14 mouse cellular contexts compared by ENCODE assay signal in genomic region chr15:78438018-78438394, GRCm38 (mm10). TPM values are rescaled to one million over a fixed set of nuclear protein-coding genes. Genes with fewer than 3 reads are reported as not detected.
DNase-seq lines count a peak whose midpoint lies in the region; ATAC-seq and TF ChIP-seq lines count a peak whose summit lies in the region.
"Had no signal": no experiment of that assay in that cellular context is flagged by ENCODE, and none has a peak within 500 bp of the region (broad histone marks: within the 10 kb centered on the region; RNA-seq: fewer than 3 reads in every experiment).

No protein-coding gene starts in this region.

- intact Hi-C loops in gastrocnemius, postnatal 36 days (cut with DNase I), result no loop called here

- no peak overlapping the region for H3K9ac ChIP-seq in forebrain, embryonic 12.5 days
- no peak overlapping the region for H3K9ac ChIP-seq in forebrain, embryonic 14.5 days (ENCODE audit: low read length)
- H3K9ac ChIP-seq in liver, adult 2 months (ENCODE audit: low read depth, low read length), result 0 out of 2 replicates have a peak overlapping the region, but pooled peaks have one; percentile 20
- H3K9ac ChIP-seq in liver, embryonic 12.5 days, result no peak overlapping the region
- no peak overlapping the region for H3K9ac ChIP-seq in intestine, postnatal 0 days (ENCODE audit: low read depth, low read length)

- 26% methylated on average over 4 of the region's 4 CpGs for WGBS in forebrain, embryonic 12.5 days
- WGBS in forebrain, embryonic 14.5 days, result 44% methylated on average over 4 of the region's 4 CpGs
- 21% methylated on average over 4 of the region's 4 CpGs for WGBS in liver, adult 2 months
- WGBS in liver, embryonic 12.5 days (ENCODE audit: insufficient replicate concordance), result 46% methylated on average over 4 of the region's 4 CpGs
- WGBS in intestine, postnatal 0 days, result 40% methylated on average over 4 of the region's 4 CpGs

- no peak overlapping the region for H3K4me2 ChIP-seq in forebrain, embryonic 12.5 days
- no peak overlapping the region for H3K4me2 ChIP-seq in forebrain, embryonic 14.5 days (ENCODE audit: low read length)
- H3K4me2 ChIP-seq in liver, embryonic 12.5 days, result no peak overlapping the region
- 0 out of 2 replicates have a peak overlapping the region, but pooled peaks have one; percentile 56 for H3K4me2 ChIP-seq in intestine, postnatal 0 days (replicated peaks; ENCODE audit: low read depth)

- H3K4me3 ChIP-seq in forebrain, embryonic 12.5 days (replicated peaks), result no peak overlapping the region
- no peak overlapping the region for H3K4me3 ChIP-seq in forebrain, embryonic 14.5 days (ENCODE audit: low read depth, low read length)
- H3K4me3 ChIP-seq in liver, adult 2 months (ENCODE audit: insufficient read depth, low read depth, low read length), result no peak overlapping the region
- H3K4me3 ChIP-seq in liver, embryonic 12.5 days, result no peak overlapping the region
- H3K4me3 ChIP-seq in intestine, postnatal 0 days (ENCODE audit: low read depth, low read length), result no peak overlapping the region

- H3K27me3 ChIP-seq in forebrain, embryonic 12.5 days, result peaks cover 15% of the 10 kb centered on the region
- no peaks in the 10 kb centered on the region for H3K27me3 ChIP-seq in forebrain, embryonic 14.5 days (replicated peaks; ENCODE audit: control insufficient read depth, insufficient read depth, low read length)
- H3K27me3 ChIP-seq in liver, adult 2 months (ENCODE audit: control insufficient read depth, insufficient read depth, low read length), result no peaks in the 10 kb centered on the region
- peaks cover 63% of the 10 kb centered on the region for H3K27me3 ChIP-seq in liver, embryonic 12.5 days (replicated peaks)
- peaks cover 38% of the 10 kb centered on the region for H3K27me3 ChIP-seq in intestine, postnatal 0 days (replicated peaks; ENCODE audit: control insufficient read depth, insufficient read depth, low read length)

- no peaks in the 10 kb centered on the region for H3K79me2 ChIP-seq in liver, adult 2 months (ENCODE audit: control insufficient read depth, insufficient read depth, low read length)

- no peaks in the 10 kb centered on the region for H3K9me3 ChIP-seq in forebrain, embryonic 12.5 days
- H3K9me3 ChIP-seq in forebrain, embryonic 14.5 days (replicated peaks; ENCODE audit: control insufficient read depth, low read length), result no peaks in the 10 kb centered on the region
- no peaks in the 10 kb centered on the region for H3K9me3 ChIP-seq in liver, embryonic 12.5 days (replicated peaks)
- no peaks in the 10 kb centered on the region for H3K9me3 ChIP-seq in intestine, postnatal 0 days (ENCODE audit: control insufficient read depth)

- H3K27ac ChIP-seq in forebrain, embryonic 12.5 days, result peak overlapping the region; percentile 25; the same call in 1 of the 2 replicates
- no peak overlapping the region for H3K27ac ChIP-seq in forebrain, embryonic 14.5 days (ENCODE audit: low read depth, low read length)
- peak overlapping the region; percentile 27; the same call in 1 of the 2 replicates for H3K27ac ChIP-seq in liver, adult 2 months (replicated peaks; ENCODE audit: insufficient read depth, low read depth, low read length)
- no peak overlapping the region for H3K27ac ChIP-seq in liver, embryonic 12.5 days
- no peak overlapping the region for H3K27ac ChIP-seq in intestine, postnatal 0 days (ENCODE audit: low read depth, low read length)

- H3K36me3 ChIP-seq in forebrain, embryonic 12.5 days (replicated peaks), result peaks cover 27% of the 10 kb centered on the region
- H3K36me3 ChIP-seq in forebrain, embryonic 14.5 days (ENCODE audit: control insufficient read depth, insufficient read depth, low read length), result peaks cover 30% of the 10 kb centered on the region
- peaks cover 4% of the 10 kb centered on the region for H3K36me3 ChIP-seq in liver, adult 2 months (ENCODE audit: control insufficient read depth, insufficient read depth, low read length)
- peaks cover 9% of the 10 kb centered on the region; the same call in 1 of the 2 replicates for H3K36me3 ChIP-seq in liver, embryonic 12.5 days
- no peaks in the 10 kb centered on the region; the same call in 1 of the 2 replicates for H3K36me3 ChIP-seq in intestine, postnatal 0 days (ENCODE audit: control insufficient read depth, insufficient read depth)

- peaks cover 53% of the 10 kb centered on the region for H3K4me1 ChIP-seq in forebrain, embryonic 12.5 days
- peaks cover 13% of the 10 kb centered on the region; the same call in 1 of the 2 replicates for H3K4me1 ChIP-seq in forebrain, embryonic 14.5 days (ENCODE audit: control insufficient read depth, insufficient read depth, low read length)
- peaks cover 8% of the 10 kb centered on the region for H3K4me1 ChIP-seq in liver, adult 2 months (ENCODE audit: control insufficient read depth, insufficient read depth, low read length)
- peaks cover 19% of the 10 kb centered on the region for H3K4me1 ChIP-seq in liver, embryonic 12.5 days
- H3K4me1 ChIP-seq in intestine, postnatal 0 days (replicated peaks; ENCODE audit: control insufficient read depth, insufficient read depth, low read length), result no peaks in the 10 kb centered on the region; the same call in 1 of the 2 replicates

- no peak for TF ChIP-seq POLR2A in liver, adult 2 months (IDR thresholded peaks at IDR 0.05; ENCODE audit: extremely low read depth, insufficient read depth, low read length)

- no peak for DNase-seq in forebrain, embryonic 14.5 days (ENCODE audit: low spot score)
- no peak for DNase-seq in liver, adult 2 months (ENCODE audit: extremely low read depth, low read depth, low spot score)
- peak; percentile 16 for DNase-seq in R1 (ENCODE audit: low read depth, low spot score)
- no peak for DNase-seq in gastrocnemius, postnatal 36 days

- no peak for ATAC-seq in forebrain, embryonic 12.5 days (ENCODE audit: low FRiP score)
- ATAC-seq in forebrain, embryonic 14.5 days, result no peak
- no peak for ATAC-seq in liver, embryonic 12.5 days
- ATAC-seq in intestine, postnatal 0 days, result no peak
- no peak for ATAC-seq in megakaryocyte, adult 5-6 weeks (ENCODE audit: poor library complexity, severe bottlenecking)
- ATAC-seq: midbrain, embryonic 16.5 days had no signal

- no peak for TF ChIP-seq CTCF in liver, adult 2 months (IDR thresholded peaks at IDR 0.05; ENCODE audit: low read depth, low read length)
- no peak for TF ChIP-seq CTCF in intestine, postnatal 0 days (IDR thresholded peaks at IDR 0.05; ENCODE audit: low read depth)

RNA-seq across cellular contexts. Expression of gene Kctd17, which starts 9.6 kb away (rescaled TPM):
- polyA plus RNA-seq in forebrain, embryonic 12.5 days (2016; fragmentation: Nextera tagmentation; extraction: Ambion mirVana), result 67.3 and 79.6 TPM in 2 replicates
- 110 and 113 TPM in 2 replicates for polyA plus RNA-seq in forebrain, embryonic 14.5 days (2014; fragmentation: Nextera tagmentation; extraction: Ambion mirVana)
- total RNA-seq in liver, adult 2 months (2014; rRNA removed), result 1.2 and 2.6 TPM in 2 replicates
- polyA plus RNA-seq in liver, adult 2 months (2012; rRNA removed), result 8.6 and 10.4 TPM in 2 replicates
- 7.6 and 8.8 TPM in 2 replicates for polyA plus RNA-seq in liver, embryonic 12.5 days (2016; fragmentation: Nextera tagmentation; extraction: Ambion mirVana)
- polyA plus RNA-seq in intestine, postnatal 0 days (2015; fragmentation: Nextera tagmentation; extraction: Ambion mirVana), result 18.6 and 20.1 TPM in 2 replicates
- total RNA-seq in gastrocnemius, postnatal 36 days (2021), result 10 to 100 TPM; 14.2 to 15.9 TPM
- 8.7 and 9.5 TPM in 2 replicates for total RNA-seq in megakaryocyte, adult 5-6 weeks (2015)
- total RNA-seq in megakaryocyte, adult 5-6 weeks (2017), result 5.2 and 9.6 TPM in 2 replicates

RNA-seq across cellular contexts. Expression of gene Tmprss6, which starts 30.4 kb away (rescaled TPM):
- polyA plus RNA-seq in forebrain, embryonic 12.5 days (2016; fragmentation: Nextera tagmentation; extraction: Ambion mirVana), result 0.43 and 1.3 TPM in 2 replicates
- 0.20 and 0.47 TPM in 2 replicates for polyA plus RNA-seq in forebrain, embryonic 14.5 days (2014; fragmentation: Nextera tagmentation; extraction: Ambion mirVana)
- 188 and 242 TPM in 2 replicates for total RNA-seq in liver, adult 2 months (2014; rRNA removed)
- 514 and 542 TPM in 2 replicates for polyA plus RNA-seq in liver, adult 2 months (2012; rRNA removed)
- polyA plus RNA-seq in liver, embryonic 12.5 days (2016; fragmentation: Nextera tagmentation; extraction: Ambion mirVana), result 5.9 and 6.7 TPM in 2 replicates
- 0.63 and 0.84 TPM in 2 replicates for polyA plus RNA-seq in intestine, postnatal 0 days (2015; fragmentation: Nextera tagmentation; extraction: Ambion mirVana)
- total RNA-seq in gastrocnemius, postnatal 36 days (2021), result not detected
- not detected in 2 replicates for total RNA-seq in megakaryocyte, adult 5-6 weeks (2015)
- total RNA-seq in megakaryocyte, adult 5-6 weeks (2017), result not detected in 2 replicates
- total RNA-seq: hematopoietic stem cell, adult 5-6 weeks had no signal

RNA-seq across cellular contexts. Expression of gene Mpst, which starts 31.8 kb away (rescaled TPM):
- polyA plus RNA-seq in forebrain, embryonic 12.5 days (2016; fragmentation: Nextera tagmentation; extraction: Ambion mirVana), result 1.7 and 2.8 TPM in 2 replicates
- polyA plus RNA-seq in forebrain, embryonic 14.5 days (2014; fragmentation: Nextera tagmentation; extraction: Ambion mirVana), result 5.9 and 6.1 TPM in 2 replicates
- 86.0 and 106 TPM in 2 replicates for total RNA-seq in liver, adult 2 months (2014; rRNA removed)
- polyA plus RNA-seq in liver, adult 2 months (2012; rRNA removed), result 377 and 408 TPM in 2 replicates
- polyA plus RNA-seq in liver, embryonic 12.5 days (2016; fragmentation: Nextera tagmentation; extraction: Ambion mirVana), result 3.5 and 4.8 TPM in 2 replicates
- polyA plus RNA-seq in intestine, postnatal 0 days (2015; fragmentation: Nextera tagmentation; extraction: Ambion mirVana), result 2.8 and 3.2 TPM in 2 replicates
- 10 to 100 TPM; 55.3 to 59.5 TPM for total RNA-seq in gastrocnemius, postnatal 36 days (2021)
- 3.8 and 5.9 TPM in 2 replicates for total RNA-seq in megakaryocyte, adult 5-6 weeks (2015)
- total RNA-seq in megakaryocyte, adult 5-6 weeks (2017), result 12.9 and 24.2 TPM in 2 replicates

RNA-seq across cellular contexts. Expression of gene Tst, which starts 32.3 kb away (rescaled TPM):
- 10.1 and 10.3 TPM in 2 replicates for polyA plus RNA-seq in forebrain, embryonic 12.5 days (2016; fragmentation: Nextera tagmentation; extraction: Ambion mirVana)
- polyA plus RNA-seq in forebrain, embryonic 14.5 days (2014; fragmentation: Nextera tagmentation; extraction: Ambion mirVana), result 27.0 and 27.4 TPM in 2 replicates
- 303 and 343 TPM in 2 replicates for total RNA-seq in liver, adult 2 months (2014; rRNA removed)
- 621 and 686 TPM in 2 replicates for polyA plus RNA-seq in liver, adult 2 months (2012; rRNA removed)
- 84.9 and 92.8 TPM in 2 replicates for polyA plus RNA-seq in liver, embryonic 12.5 days (2016; fragmentation: Nextera tagmentation; extraction: Ambion mirVana)
- polyA plus RNA-seq in intestine, postnatal 0 days (2015; fragmentation: Nextera tagmentation; extraction: Ambion mirVana), result 36.7 and 48.3 TPM in 2 replicates
- total RNA-seq in gastrocnemius, postnatal 36 days (2021), result 10 to 100 TPM; 22.1 to 24.1 TPM
- total RNA-seq in megakaryocyte, adult 5-6 weeks (2015), result 9.8 and 10.4 TPM in 2 replicates
- 3.3 and 8.8 TPM in 2 replicates for total RNA-seq in megakaryocyte, adult 5-6 weeks (2017)

RNA-seq across cellular contexts. Expression of gene Tex33, which starts 42.3 kb away (rescaled TPM):
- not detected in 2 replicates for polyA plus RNA-seq in forebrain, embryonic 12.5 days (2016; fragmentation: Nextera tagmentation; extraction: Ambion mirVana)
- polyA plus RNA-seq in forebrain, embryonic 14.5 days (2014; fragmentation: Nextera tagmentation; extraction: Ambion mirVana), result not detected in 2 replicates
- not detected in 2 replicates for total RNA-seq in liver, adult 2 months (2014; rRNA removed)
- not detected in 2 replicates for polyA plus RNA-seq in liver, adult 2 months (2012; rRNA removed)
- not detected in 2 replicates for polyA plus RNA-seq in liver, embryonic 12.5 days (2016; fragmentation: Nextera tagmentation; extraction: Ambion mirVana)
- not detected in 2 replicates for polyA plus RNA-seq in intestine, postnatal 0 days (2015; fragmentation: Nextera tagmentation; extraction: Ambion mirVana)
- total RNA-seq in gastrocnemius, postnatal 36 days (2021), result not detected
- total RNA-seq in megakaryocyte, adult 5-6 weeks (2015), result not detected in 2 replicates
- total RNA-seq in megakaryocyte, adult 5-6 weeks (2017), result not detected in 2 replicates
- total RNA-seq: hematopoietic stem cell, adult 5-6 weeks had no signal
- polyA plus RNA-seq: cerebellum, adult 2 months; forebrain, embryonic 11.5 days; large intestine, adult 2 months; limb, embryonic 14.5 days; midbrain, embryonic 16.5 days had no signal

Comparison
In these comparisons a context has a peak if more than half of its experiments do, and no peak if none do; other contexts are left out.
1. H3K27ac ChIP-seq: peak in forebrain, embryonic 12.5 days (single experiment) and liver, adult 2 months (single experiment); none in forebrain, embryonic 14.5 days (single experiment), liver, embryonic 12.5 days (single experiment) and intestine, postnatal 0 days (single experiment).
2. RNA of gene Tmprss6, which starts 30.4 kb away (polyA plus RNA-seq): 514 to 542 TPM in liver, adult 2 months; 5.9 to 6.7 TPM in liver, embryonic 12.5 days, 0.63 to 0.84 TPM in intestine, postnatal 0 days, 0.43 to 1.3 TPM in forebrain, embryonic 12.5 days and 0.20 to 0.47 TPM in forebrain, embryonic 14.5 days; every median in the first group is over 10 times any median in the second.
3. RNA of gene Mpst, which starts 31.8 kb away (polyA plus RNA-seq): 377 to 408 TPM in liver, adult 2 months; 5.9 to 6.1 TPM in forebrain, embryonic 14.5 days, 3.5 to 4.8 TPM in liver, embryonic 12.5 days, 2.8 to 3.2 TPM in intestine, postnatal 0 days and 1.7 to 2.8 TPM in forebrain, embryonic 12.5 days; every median in the first group is over 10 times any median in the second.